Mouse (Mus musculus) testis, adult 2 months (tissue): ENCODE measurements around the gene Nlrc3. TPM values are rescaled to one million over a fixed set of nuclear protein-coding genes. Genes with fewer than 3 reads are reported as not detected.
A peak's percentile ranks its signal among the peaks of the same experiment; 100 is the strongest.

ENCODE experiments used
- H3K27ac ChIP-seq: fragments of 200-500 bp; 2 replicates; pipeline ENCODE4 v1.5.1; 2012; ENCODE audit warnings: low read depth, low read length; ENCODE audit not compliant: control insufficient read depth, insufficient read depth
- H3K27me3 ChIP-seq: fragments of 200-500 bp; 2 replicates; pipeline ENCODE4 v1.6.1; 2012; ENCODE audit warnings: mild to moderate bottlenecking, low read length, moderate library complexity; ENCODE audit not compliant: control insufficient read depth, insufficient read depth
- H3K36me3 ChIP-seq: fragments of 200-500 bp; 2 replicates; pipeline ENCODE4 v1.6.1; 2012; ENCODE audit warnings: mild to moderate bottlenecking, low read length; ENCODE audit not compliant: control insufficient read depth, insufficient read depth
- H3K4me1 ChIP-seq: fragments of 200-500 bp; 2 replicates; pipeline ENCODE4 v1.6.1; 2012; ENCODE audit warnings: low read length; ENCODE audit not compliant: control insufficient read depth, insufficient read depth
- H3K4me3 ChIP-seq: fragments of 200-500 bp; 2 replicates; pipeline ENCODE4 v1.5.1; 2012; ENCODE audit warnings: low read depth, mild to moderate bottlenecking, low read length, moderate library complexity, mixed read lengths; ENCODE audit not compliant: control insufficient read depth
- CTCF ChIP-seq: fragments of 200-500 bp; IDR thresholded peaks from 2 replicates; pipeline ENCODE4 v1.5.1; 2012; ENCODE audit warnings: low read depth, mild to moderate bottlenecking, inconsistent platforms, low read length, moderate library complexity; ENCODE audit not compliant: control insufficient read depth, insufficient read depth, insufficient replicate concordance
- POLR2A ChIP-seq: fragments of 200-500 bp; IDR thresholded peaks from 2 replicates; pipeline ENCODE4 v1.6.1; 2012; ENCODE audit warnings: low read depth, mild to moderate bottlenecking, inconsistent platforms, low read length, moderate library complexity; ENCODE audit not compliant: control insufficient read depth
- polyA plus RNA-seq: library from polyadenylated mRNA; depleted of rRNA; stranded (reverse); fragments of >200 nt; gene quantifications from 2 replicates; pipeline ENCODE4 v1.2.3, GENCODE M21; 2012

Nlrc3 gene
- polyA plus RNA-seq, 1 experiment, result 0.80 TPM

- H3K4me3 ChIP-seq, result no peak overlapping the region
- H3K27me3 ChIP-seq, result no peaks in the 10 kb centered on the region
- TF ChIP-seq CTCF, result no peak
- no peak for TF ChIP-seq POLR2A
- H3K4me1 ChIP-seq, result no peaks in the 10 kb centered on the region
- H3K36me3 ChIP-seq, result peaks cover 2% of the 10 kb centered on the region
- no peak overlapping the region for H3K27ac ChIP-seq
These were observed 47.9 kb downstream of the Nlrc3 start for GRCm38 (mm10) chr16:3928582-3928981.

- Histone ChIP-seq H3K27ac (no peak overlapping the region), H3K36me3 (peaks cover 2% of the 10 kb centered on the region), H3K4me1 (no peaks in the 10 kb centered on the region), H3K27me3 (no peaks in the 10 kb centered on the region), H3K4me3 (no peak overlapping the region)
- no peak for TF ChIP-seq CTCF
- TF ChIP-seq POLR2A, result no peak
These were observed 52.5 kb downstream of the Nlrc3 start for GRCm38 (mm10) chr16:3923966-3924365.

- no peaks in the 10 kb centered on the region for H3K27me3 ChIP-seq
- H3K4me3 ChIP-seq, result no peak overlapping the region
- TF ChIP-seq POLR2A (no peak), CTCF (no peak)
- H3K4me1 ChIP-seq, result no peaks in the 10 kb centered on the region
- peaks cover 2% of the 10 kb centered on the region for H3K36me3 ChIP-seq
- no peak overlapping the region for H3K27ac ChIP-seq
These were observed 52.9 kb downstream of the Nlrc3 start for GRCm38 (mm10) chr16:3923515-3923914.

- Histone ChIP-seq H3K27me3 (no peaks in the 10 kb centered on the region), H3K4me3 (no peak overlapping the region), H3K27ac (no peak overlapping the region), H3K36me3 (peaks cover 2% of the 10 kb centered on the region; the same call in 1 of the 2 replicates), H3K4me1 (no peaks in the 10 kb centered on the region)
- TF ChIP-seq CTCF (no peak), POLR2A (no peak)
These were observed 55.7 kb downstream of the Nlrc3 start for GRCm38 (mm10) chr16:3920756-3921155.

- no peaks in the 10 kb centered on the region for H3K36me3 ChIP-seq
- H3K27me3 ChIP-seq, result no peaks in the 10 kb centered on the region
- peak overlapping the region; percentile 96 for H3K4me3 ChIP-seq
- no peaks in the 10 kb centered on the region for H3K4me1 ChIP-seq
- peak overlapping the region; percentile 93 for H3K27ac ChIP-seq
- TF ChIP-seq POLR2A, result no peak
- TF ChIP-seq CTCF, result no peak
These were observed 67.3 kb downstream of the Nlrc3 start for GRCm38 (mm10) chr16:3909118-3909517.

- TF ChIP-seq CTCF (peak; percentile 66; the same call in 1 of the 2 replicates), POLR2A (peak; percentile 67)
- peak within 1 kb of the TSS; percentile 96 for H3K4me3 ChIP-seq
- H3K27me3 ChIP-seq, result no peaks in the 10 kb centered on the region
- H3K27ac ChIP-seq, result peak within 1 kb of the TSS; percentile 93
- H3K4me1 ChIP-seq, result no peaks in the 10 kb centered on the region
- H3K36me3 ChIP-seq, result no peaks in the 10 kb centered on the region
These were observed 67.8 kb downstream of the Nlrc3 start, which contains the start of the genes 1700037C18Rik and Cluap1 for GRCm38 (mm10) chr16:3908537-3909111. Gene 1700037C18Rik, minus strand, starts transcription at chr16:3908689. Gene Cluap1, plus strand, starts transcription at chr16:3908801.

GRCm38 (mm10) chr16:3907471-3907870 lies 69.0 kb downstream of the Nlrc3 start:
- Histone ChIP-seq H3K4me1 (no peaks in the 10 kb centered on the region), H3K27me3 (no peaks in the 10 kb centered on the region), H3K4me3 (peak overlapping the region; percentile 87), H3K27ac (peak overlapping the region; percentile 90), H3K36me3 (no peaks in the 10 kb centered on the region)
- TF ChIP-seq POLR2A (peak; percentile 77; the same call in 1 of the 2 replicates), CTCF (no peak)
